Mouse (Mus musculus): ENCODE measurements at regions not wholly inside any gene's neighbourhood (a gene's known extent, or its start where the extent isn't known, plus 50 kb on each side); places are given as distances from the start of the nearest gene placed in this dataset.
"Not testable (repeated sequence)": the region's sequence is repeated elsewhere in the genome, so short reads cannot be mapped to it uniquely, and the experiment has no call there.

DNA sequence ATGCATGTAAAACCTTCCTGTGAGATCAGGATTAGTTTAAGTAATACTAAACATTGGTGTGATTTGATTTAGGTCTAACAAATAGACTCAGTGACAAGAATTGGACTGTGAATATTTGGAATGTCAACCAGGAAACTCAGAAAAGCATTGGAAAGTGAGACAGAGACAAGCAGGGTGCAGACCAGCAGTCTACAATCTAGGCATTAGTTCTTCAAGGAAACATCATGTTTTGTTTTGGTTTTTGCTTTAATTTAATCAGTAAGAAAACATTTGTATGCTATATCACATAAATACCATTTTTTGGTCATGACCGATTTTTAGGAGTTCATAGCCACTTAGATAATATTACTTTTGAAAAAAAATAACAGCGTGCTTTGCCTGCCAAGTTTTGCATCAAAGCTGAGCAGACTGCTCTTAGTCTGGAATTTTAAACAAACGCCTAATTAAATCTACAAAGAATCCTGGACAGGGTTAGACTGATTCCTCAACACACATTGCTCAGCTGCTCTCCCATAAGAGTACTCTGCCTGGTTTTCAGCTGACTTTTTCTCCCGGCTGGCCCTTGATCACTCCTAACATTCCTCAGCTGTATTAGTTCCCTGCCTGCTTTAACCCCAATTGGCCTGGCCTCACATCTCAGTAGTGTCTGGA, 396.5 kb upstream of the Kcnh7 start:
- in situ Hi-C loops (cut with MboI; ENCODE audit: low pct_unique_long_range_greater_than_20kb in 1 of 2, low sequenced_read_pairs in 2 of 2, unreplicated experiment in 1 of 2) = no loop called here

DNA sequence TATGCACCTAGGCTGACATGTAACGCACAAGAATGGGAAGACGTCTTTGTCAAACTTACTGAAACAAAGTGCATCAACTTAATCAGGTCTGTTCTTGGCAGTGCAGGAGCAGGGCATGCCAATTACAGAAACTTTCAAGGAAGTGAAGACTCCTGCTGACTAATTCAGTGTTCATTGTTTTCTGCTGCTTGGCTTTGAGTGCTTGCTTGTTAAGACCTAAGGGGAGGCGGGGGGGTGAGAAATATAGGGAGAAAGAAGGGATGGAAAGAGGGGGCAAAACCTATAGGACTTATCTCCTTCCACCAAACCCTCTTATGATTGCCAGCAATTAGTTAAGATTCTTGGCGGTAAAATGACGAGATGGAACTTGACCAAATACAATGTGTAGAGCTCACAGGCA, 391.1 kb upstream of the Kcnh7 start:
- in situ Hi-C loops (cut with MboI; ENCODE audit: low pct_unique_long_range_greater_than_20kb in 1 of 2, low sequenced_read_pairs in 2 of 2, unreplicated experiment in 1 of 2) = no loop called here

DNA sequence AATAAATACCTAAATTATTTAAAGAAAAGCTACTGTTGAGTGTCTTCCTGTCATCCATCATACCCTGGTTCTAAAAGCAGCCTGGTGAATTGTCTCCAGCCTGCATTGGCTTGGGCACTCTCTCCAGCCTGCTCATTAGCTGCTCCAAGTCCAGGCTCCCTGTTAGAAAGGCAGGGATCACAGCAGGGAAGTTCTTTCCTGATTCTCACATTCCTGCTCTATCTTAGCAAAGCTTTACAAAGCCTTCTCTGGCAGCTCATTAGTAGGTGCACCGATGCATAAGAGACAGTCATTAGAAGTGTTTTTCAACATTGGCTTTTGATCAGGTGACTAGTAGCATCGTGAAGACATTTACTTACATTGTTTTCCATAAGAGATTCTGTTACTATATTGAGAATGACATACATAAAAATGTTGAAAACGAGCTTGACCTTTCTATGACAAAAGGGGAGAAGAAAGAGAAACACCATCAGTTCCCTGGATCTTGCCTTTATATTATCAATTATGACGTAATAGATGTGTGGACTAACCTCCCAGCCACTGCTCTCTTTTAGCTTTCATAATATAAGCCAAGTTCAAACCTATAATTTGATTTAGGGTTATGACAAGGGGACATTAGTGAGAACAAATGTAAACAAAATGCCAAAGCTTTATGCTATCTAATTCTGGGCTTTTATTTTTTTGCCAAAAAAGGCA, 390.1 kb upstream of the Kcnh7 start:
- in situ Hi-C loops (cut with MboI; ENCODE audit: low pct_unique_long_range_greater_than_20kb in 1 of 2, low sequenced_read_pairs in 2 of 2, unreplicated experiment in 1 of 2) = no loop called here

DNA sequence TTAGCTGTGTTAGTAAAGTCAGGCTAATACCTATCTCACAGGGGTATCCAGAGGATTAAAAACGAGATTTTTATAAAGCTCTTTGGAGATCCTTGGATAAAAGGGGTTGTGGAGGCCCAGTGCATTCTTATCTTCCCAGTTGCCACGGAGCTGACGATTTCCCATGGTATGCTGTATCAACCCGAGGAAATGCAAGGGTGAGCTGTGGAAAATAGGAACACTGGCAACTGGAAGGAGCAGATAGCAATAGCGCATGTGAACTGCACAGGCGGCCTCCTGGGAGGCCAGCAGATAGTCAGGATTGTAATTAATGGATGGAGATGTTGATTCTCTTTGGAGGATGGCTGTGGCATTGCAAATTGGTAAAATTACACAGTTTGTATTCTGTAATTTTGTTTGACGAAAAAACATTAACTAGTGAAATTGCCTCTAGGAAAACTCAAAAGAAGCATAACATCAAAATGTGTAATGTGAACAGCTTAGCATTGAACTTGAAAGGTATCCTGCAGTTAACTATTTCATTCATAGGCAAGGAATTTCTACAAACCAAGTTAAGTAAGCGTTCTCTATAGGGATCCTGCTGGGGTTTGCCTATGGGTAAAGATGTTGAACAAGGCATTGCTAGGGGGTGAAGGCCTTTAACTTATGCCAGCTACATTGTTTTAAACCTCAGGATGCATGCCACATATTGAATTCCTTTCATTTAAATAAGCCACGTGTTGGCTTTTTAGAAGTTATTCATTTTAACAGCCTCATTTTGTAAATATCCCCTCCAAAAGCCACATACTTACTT, 389.1 kb upstream of the Kcnh7 start:
- in situ Hi-C loops (cut with MboI; ENCODE audit: low pct_unique_long_range_greater_than_20kb in 1 of 2, low sequenced_read_pairs in 2 of 2, unreplicated experiment in 1 of 2) = no loop called here

DNA sequence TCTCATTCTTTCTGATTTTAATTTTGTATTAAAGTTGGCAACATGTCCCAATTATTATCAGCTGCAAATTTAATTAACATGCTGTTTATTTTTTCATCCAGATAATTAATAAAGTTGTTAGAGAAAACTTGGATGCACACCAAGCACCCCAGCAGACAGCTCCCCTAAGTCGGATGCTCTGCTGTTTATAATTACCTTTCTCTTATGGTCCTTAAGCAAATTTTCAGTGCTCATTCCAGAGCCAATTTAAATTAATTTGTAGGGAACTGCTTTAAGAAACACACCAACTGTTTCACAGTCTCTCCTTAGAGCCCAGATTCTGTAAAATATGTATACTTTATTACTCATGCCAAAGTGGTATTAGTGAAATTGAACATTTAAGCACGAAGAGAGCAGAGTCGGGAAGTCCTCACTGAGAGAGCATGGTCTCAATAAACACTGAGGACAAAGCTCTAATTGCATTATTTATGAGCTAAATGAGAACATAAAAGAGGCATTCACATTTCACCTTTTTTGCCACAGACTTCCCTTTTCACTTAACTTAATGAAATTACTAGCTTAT, 372.9 kb upstream of the Kcnh7 start:
- in situ Hi-C loops (cut with MboI; ENCODE audit: low pct_unique_long_range_greater_than_20kb in 1 of 2, low sequenced_read_pairs in 2 of 2, unreplicated experiment in 1 of 2) = no loop called here

DNA sequence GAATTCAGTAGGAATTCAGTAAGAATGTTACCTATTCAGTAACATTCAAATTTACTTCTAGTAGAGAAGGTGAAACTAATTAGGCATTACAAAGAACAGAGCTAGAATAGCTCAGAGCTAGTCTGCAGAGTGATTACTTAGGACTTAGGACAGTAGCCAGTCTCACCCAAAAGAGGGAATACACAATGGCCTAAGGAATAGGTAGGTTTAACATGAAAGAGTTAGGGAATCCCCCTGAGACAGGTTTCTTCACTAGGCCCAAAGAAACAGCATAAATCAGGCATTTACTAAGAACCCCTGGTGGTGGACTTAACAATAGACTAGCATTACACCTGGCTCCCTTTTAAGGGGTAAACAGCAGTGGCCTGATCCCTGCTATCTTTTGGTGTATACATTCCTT, 357.7 kb upstream of the Kcnh7 start:
- in situ Hi-C loops (cut with MboI; ENCODE audit: low pct_unique_long_range_greater_than_20kb in 1 of 2, low sequenced_read_pairs in 2 of 2, unreplicated experiment in 1 of 2) = not testable (repeated sequence)

DNA sequence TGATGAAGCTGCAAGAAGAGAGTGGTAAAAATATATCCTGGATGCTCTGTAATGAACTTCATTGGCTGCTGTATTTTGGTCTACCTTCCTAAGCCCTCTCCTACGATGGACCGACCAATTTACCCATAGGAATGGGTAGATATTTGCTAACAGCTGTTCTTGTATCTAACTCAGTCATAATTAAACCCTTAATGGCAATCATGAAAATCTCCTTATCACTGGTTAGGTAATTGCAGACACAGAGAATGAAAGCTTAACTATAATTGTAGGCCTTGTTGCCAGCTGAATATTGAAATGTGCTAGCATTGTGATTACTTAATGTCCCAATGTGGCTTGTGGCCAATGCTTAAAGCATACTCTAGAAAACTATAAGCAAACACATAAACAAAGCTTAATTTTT, 334.4 kb upstream of the Kcnh7 start:
- in situ Hi-C loops (cut with MboI; ENCODE audit: low pct_unique_long_range_greater_than_20kb in 1 of 2, low sequenced_read_pairs in 2 of 2, unreplicated experiment in 1 of 2) = loop anchor here (25.0 kb wide), 1 partner anchor 169 kb away; no protein-coding TSS in a partner anchor

DNA sequence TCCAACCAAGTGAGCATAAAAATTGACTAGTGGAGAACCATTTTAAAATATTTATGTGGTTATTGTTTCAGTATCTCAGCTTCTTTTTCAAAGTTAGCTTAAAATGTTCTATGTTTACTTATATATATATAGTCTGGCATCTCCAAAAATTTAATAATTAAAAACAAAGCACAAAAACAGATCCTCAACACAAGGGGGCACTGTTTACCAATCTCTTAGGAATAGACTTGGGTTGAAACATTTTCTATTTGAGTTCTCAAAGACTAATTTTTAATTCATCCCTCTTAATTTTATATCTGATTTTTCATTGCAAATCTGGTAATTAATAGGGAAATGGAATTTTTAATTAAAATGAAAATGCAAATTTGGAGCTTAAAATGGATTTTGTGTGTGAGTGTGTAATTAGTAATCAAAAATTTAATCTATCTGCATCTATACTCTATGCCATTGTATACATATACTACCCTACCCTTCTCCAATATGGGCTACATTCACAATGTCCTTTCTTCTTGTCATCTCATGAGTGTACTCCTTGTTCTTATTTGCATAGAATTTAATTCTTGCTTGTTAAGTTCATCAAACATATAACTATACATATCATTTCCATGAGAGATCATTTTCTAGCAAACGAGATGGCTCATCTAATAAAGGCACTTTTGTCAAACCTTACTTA, 329.6 kb upstream of the Kcnh7 start:
- in situ Hi-C loops (cut with MboI; ENCODE audit: low pct_unique_long_range_greater_than_20kb in 1 of 2, low sequenced_read_pairs in 2 of 2, unreplicated experiment in 1 of 2) = loop anchor here (25.0 kb wide), 1 partner anchor 174 kb away; no protein-coding TSS in a partner anchor

DNA sequence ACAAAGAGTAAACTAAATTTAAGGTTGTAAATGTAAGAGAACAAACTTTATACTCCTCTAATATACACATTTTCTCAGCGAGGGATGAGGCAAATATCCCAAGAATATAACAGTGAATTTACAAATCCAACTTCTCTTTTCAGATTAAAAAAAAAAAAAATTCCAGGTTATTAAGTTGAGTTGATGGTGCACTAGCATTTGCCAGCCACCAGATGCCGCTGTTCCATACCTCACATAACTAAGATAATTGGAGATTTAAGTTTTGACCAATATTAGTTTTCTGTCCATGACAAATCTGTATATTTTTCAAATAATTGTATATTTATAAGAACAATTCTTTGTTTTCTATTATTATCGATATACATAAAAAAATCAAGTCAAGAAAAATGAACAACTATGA, 319.9 kb upstream of the Kcnh7 start:
- in situ Hi-C loops (cut with MboI; ENCODE audit: low pct_unique_long_range_greater_than_20kb in 1 of 2, low sequenced_read_pairs in 2 of 2, unreplicated experiment in 1 of 2) = loop anchor here (25.0 kb wide), 1 partner anchor 183 kb away; no protein-coding TSS in a partner anchor

DNA sequence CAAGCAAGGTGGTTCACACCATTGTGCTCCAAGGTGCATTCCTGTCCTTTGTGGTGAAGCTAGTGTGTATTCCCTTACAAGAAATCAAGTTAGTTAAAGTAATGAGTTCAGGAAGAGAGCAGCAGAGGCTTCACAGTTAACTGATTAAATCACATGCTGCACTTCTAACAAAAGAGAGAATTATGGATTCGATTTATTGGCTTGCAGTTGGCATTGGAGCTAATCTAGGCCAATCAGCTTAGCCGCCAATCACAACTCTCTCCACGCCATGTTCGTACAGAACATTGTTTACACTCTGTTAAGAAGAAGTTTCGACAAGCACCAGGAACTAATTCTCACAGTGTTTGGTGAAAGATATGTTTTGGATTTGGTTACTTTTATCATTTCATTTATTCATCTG, 292.3 kb upstream of the Kcnh7 start:
- in situ Hi-C loops (cut with MboI; ENCODE audit: low pct_unique_long_range_greater_than_20kb in 1 of 2, low sequenced_read_pairs in 2 of 2, unreplicated experiment in 1 of 2) = no loop called here

DNA sequence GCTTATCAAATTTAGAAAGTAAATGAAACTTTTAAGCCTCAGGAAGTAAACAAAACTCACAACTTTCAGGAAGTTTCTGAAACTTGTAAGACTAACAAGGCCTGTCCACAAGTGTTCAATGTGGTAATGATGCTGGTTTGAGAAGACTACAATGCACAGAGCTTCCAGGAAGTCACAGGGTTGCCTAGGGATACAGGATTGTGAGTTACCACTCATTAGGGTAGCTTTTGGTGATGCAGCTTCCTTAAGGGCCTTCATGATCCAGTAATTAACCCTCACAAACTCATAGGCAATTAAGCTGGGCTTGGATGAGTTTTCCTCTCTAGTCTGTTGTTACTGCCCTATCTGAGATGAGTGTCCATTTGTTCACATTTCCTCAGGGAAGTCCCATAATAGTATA, 291.2 kb upstream of the Kcnh7 start:
- in situ Hi-C loops (cut with MboI; ENCODE audit: low pct_unique_long_range_greater_than_20kb in 1 of 2, low sequenced_read_pairs in 2 of 2, unreplicated experiment in 1 of 2) = no loop called here

DNA sequence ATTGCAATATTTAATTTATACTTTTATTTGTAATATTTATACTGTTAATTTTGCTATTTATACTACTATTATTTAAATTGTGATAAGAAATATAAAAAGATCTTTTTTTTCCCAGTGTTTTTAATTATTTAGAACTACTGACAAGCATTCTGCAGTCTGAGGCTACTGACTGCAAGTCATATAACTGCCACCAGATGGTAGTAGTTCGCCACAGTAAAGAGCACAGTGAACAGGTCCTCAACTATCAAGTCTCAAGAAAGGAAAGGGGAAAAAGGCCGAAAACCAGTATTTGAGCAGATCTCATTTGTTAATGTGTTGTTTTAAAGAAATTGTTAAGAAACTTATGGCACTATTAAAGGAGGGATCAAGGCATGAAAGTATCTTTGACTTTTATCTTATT, 289.6 kb upstream of the Kcnh7 start:
- in situ Hi-C loops (cut with MboI; ENCODE audit: low pct_unique_long_range_greater_than_20kb in 1 of 2, low sequenced_read_pairs in 2 of 2, unreplicated experiment in 1 of 2) = no loop called here

DNA sequence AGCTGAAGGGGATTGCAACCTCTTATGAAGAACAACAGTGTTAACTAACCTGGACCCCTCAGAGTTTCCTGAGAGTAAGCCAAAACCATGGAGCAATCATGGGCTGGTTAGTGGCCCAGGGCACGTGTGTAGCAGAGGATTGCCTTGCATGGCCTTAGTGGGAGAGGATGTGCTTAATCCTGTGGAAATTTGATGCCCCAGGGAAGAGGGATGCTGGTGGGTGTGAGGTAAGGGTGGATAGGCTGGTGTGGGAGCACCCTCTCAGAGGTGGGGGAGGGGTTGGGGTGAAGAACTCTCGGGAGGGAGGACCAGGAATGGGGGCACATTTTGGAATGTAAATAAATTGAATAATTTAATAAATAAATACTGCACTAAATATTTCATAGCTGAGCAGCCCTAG, 288.2 kb upstream of the Kcnh7 start:
- in situ Hi-C loops (cut with MboI; ENCODE audit: low pct_unique_long_range_greater_than_20kb in 1 of 2, low sequenced_read_pairs in 2 of 2, unreplicated experiment in 1 of 2) = no loop called here

DNA sequence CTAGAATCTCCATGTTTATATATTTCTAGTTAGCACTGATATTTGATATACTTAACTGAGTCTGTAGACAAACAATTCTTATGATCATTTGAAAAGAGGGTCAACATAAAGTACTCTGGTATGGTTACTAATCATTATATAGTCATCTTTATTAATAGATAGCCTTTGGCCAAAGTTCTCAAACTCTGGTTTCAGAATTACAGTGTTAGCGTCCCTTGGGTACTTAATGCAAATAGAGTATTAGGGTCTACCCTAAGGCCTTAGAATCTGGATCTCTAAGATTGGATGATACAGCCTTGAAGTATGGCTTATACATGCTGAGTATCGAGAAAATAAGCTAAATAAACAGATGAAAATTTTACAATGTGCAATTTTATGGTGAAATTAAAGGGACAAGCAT, 275.0 kb upstream of the Kcnh7 start:
- in situ Hi-C loops (cut with MboI; ENCODE audit: low pct_unique_long_range_greater_than_20kb in 1 of 2, low sequenced_read_pairs in 2 of 2, unreplicated experiment in 1 of 2) = no loop called here

DNA sequence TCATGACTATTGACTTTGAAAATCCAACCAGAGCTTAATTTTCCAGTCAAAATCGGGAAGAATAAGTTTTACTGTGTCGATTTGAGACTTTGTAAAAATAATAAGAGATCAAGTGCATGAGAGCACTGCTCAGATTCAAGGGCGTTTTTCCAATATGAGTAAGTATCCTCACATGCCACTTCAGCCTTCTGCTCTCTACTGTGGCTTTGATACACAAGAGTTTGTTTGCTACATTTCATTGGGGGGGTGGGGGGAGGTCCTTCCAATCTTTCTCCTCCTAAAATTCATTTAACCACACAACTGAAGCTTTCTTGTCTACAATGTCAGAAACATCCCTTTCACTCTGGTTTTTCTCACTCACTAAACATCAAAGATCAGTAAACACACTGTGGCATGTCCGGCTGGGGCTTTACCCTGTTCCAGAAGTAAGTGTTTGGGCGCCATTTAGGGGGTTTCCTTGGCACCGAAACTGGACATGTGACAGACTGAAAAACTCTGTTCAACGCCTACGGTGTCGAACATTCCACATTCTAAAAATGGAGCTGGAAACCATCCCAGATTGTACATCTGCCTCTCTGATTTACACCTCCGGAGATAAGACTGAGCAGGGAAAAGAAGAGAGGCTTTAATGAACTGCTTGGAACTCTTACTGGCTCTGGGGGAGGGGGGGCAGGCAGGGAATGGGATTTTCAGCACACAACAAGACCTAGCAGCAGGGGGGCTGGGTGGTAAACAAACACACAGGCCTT, 270.4 kb upstream of the Kcnh7 start:
- in situ Hi-C loops (cut with MboI; ENCODE audit: low pct_unique_long_range_greater_than_20kb in 1 of 2, low sequenced_read_pairs in 2 of 2, unreplicated experiment in 1 of 2) = no loop called here

DNA sequence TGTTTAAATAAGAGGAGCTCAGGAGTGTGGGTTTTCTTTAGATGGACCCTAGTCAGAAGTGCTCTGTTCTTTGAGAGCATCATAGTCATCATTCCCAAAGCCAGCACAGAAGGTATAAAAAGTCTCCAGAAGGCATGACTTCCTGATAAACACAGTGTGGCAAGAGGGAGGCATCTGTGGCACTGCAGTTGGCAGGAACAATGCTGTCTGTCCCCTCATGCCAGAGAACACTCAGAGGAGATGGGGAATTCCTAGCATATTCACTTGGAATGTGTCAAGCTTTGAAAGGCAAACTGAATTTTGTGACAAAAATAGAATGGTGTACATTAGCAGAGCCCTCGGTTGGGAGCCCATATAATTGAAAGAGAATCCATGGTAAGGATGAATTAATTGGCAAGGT, 268.8 kb upstream of the Kcnh7 start:
- in situ Hi-C loops (cut with MboI; ENCODE audit: low pct_unique_long_range_greater_than_20kb in 1 of 2, low sequenced_read_pairs in 2 of 2, unreplicated experiment in 1 of 2) = no loop called here

DNA sequence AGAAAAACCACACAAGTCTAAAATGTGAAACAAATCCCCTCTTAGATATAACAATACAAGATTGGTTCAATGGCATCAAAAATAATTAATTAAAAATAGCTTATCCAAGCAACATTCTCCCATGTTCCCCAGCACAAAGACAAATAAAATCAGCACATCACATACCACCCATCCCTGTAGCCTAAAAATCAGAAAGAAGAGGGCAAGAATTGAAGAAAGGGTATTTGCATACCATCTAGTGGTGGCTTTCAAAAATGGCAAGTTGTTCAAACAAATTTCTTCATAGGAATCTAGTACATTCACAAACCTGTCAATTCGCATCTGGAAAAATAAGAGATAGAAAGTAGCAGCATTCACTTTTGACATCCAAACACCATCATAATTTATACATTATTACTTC, 268.1 kb upstream of the Kcnh7 start:
- in situ Hi-C loops (cut with MboI; ENCODE audit: low pct_unique_long_range_greater_than_20kb in 1 of 2, low sequenced_read_pairs in 2 of 2, unreplicated experiment in 1 of 2) = no loop called here

DNA sequence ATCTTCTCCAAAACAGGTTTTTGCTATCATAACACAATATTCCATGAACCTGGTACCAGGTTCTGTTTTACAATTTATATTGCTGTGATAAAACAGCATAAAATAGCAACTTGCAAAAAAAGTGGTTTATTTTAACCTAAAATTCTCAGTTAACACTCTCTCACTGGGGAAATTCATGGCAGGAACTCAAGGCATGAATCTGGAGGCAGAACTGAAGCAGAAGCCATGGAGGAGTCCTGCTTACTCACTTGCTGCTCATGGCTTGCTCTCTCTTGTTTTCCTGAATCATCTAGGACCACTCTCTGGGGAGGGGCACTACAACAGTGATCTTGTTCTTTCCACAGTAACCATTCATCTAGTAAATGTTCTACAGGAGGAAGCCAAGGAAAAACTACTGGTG, 250.2 kb upstream of the Kcnh7 start:
- in situ Hi-C loops (cut with MboI; ENCODE audit: low pct_unique_long_range_greater_than_20kb in 1 of 2, low sequenced_read_pairs in 2 of 2, unreplicated experiment in 1 of 2) = no loop called here
